Mouse (Mus musculus) cortical plate, adult 2 months (tissue): ENCODE results near the gene Clca3a2. TPM values are rescaled to one million over a fixed set of nuclear protein-coding genes. Genes with fewer than 3 reads are reported as not detected.
A peak's percentile ranks its signal among the peaks of the same experiment; 100 is the strongest.
"Not testable (repeated sequence)": the region's sequence is repeated elsewhere in the genome, so short reads cannot be mapped to it uniquely, and the experiment has no call there.

ENCODE experiments used
- H3K27ac ChIP-seq: fragments of 200-500 bp; 2 replicates; pipeline ENCODE4 v1.5.1; 2012; ENCODE audit warnings: low read length, control low read depth, inconsistent platforms; ENCODE audit not compliant: insufficient read depth
- H3K4me1 ChIP-seq: fragments of 200-500 bp; 2 replicates; pipeline ENCODE4 v1.6.1; 2011; ENCODE audit warnings: low read length; ENCODE audit not compliant: control insufficient read depth, insufficient read depth
- H3K4me3 ChIP-seq: fragments of 200-500 bp; 2 replicates; pipeline ENCODE4 v1.5.1; 2011; ENCODE audit warnings: mild to moderate bottlenecking, low read length, control low read depth; ENCODE audit not compliant: insufficient read depth
- CTCF ChIP-seq: fragments of 200-500 bp; IDR thresholded peaks from 2 replicates; pipeline ENCODE4 v1.5.1; 2011; ENCODE audit warnings: mild to moderate bottlenecking, control low read depth, low read length; ENCODE audit not compliant: insufficient read depth; ENCODE audit errors: extremely low read depth
- POLR2A ChIP-seq: fragments of 200-500 bp; IDR thresholded peaks from 2 replicates; pipeline ENCODE4 v1.6.1; 2011; ENCODE audit warnings: mild to moderate bottlenecking, low read length, control low read depth; ENCODE audit not compliant: insufficient read depth; ENCODE audit errors: extremely low read depth
- polyA plus RNA-seq: library from polyadenylated mRNA; depleted of rRNA; stranded (reverse); fragments of >200 nt; gene quantifications from 2 replicates; pipeline ENCODE4 v1.2.3, GENCODE M21; 2012; rRNA removed

The Clca3a2 gene
- polyA plus RNA-seq, 1 experiment = 0.15 TPM

DNA sequence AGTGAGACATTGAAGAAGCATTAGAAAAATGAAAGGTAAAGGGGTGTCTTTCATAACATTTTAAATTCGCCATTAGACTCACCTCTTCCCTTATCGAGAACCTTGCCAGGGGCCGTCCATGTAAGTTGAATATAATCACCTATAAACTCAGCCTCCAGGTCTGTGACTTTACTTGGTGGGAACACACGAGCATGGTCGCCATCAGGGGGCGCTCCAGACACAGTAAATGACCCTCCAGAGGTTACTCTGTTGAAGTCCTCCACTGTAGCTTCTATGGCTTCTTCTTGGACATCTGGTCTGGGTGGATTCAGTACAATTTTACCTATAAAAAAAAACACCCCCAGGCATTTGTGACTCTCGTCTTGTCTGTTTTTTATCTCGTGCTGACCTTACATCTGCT is 17.4 kb downstream of the Clca3a2 start:
- Histone ChIP-seq H3K4me1 (no peaks in the 10 kb centered on the region), H3K4me3 (no peak overlapping the region), H3K27ac (no peak overlapping the region)
- TF ChIP-seq CTCF (peak; percentile 33; the same call in 1 of the 2 replicates), POLR2A (no peak)

DNA sequence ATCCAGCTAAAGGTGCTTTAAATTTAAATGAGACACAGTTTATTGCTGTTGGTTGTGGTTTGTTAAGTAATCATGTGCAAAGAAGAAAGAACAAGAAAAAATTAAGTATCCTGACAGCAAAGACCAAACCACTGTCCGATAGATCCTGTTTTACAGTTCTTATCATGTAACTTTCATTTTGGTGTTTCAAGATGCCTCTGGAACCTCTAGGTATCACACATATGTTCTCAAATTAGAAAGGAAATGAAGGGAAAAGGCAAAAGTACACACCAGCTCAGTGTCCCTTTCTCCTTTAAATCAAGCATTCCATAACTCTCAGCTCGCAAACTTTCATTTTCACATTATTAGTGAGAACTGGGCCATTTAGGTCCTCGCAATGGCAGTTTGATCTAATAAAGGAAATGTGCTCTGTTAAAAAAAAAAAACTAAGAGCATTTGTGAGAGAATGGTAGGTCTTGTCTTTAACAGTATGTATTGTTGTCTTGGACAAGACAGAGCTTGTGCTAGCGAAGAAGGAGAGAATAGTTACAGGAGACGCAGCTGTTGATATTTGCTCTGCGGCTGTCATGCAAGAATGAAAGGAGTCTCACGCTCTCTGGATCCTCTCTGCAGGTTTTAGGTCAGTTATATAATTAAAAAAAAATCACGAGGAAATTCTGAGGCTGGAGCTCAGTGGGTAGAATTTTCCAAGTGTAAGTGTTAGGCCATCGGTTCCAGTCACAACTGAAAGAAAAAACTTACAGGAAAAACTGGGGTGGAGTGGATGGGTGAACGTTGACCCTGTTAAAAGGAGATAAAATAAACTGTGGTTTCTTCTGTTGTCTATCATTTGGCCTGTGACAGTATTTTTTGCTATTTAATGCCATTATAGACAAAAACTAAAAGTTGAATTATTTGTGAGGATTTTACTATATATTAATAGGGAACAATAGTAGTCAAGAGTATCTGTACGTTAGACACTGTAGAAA is 33.8 kb downstream of the Clca3a2 start:
- Histone ChIP-seq H3K27ac (no peak overlapping the region), H3K4me1 (no peaks in the 10 kb centered on the region), H3K4me3 (no peak overlapping the region)
- TF ChIP-seq POLR2A (no peak), CTCF (no peak)

DNA sequence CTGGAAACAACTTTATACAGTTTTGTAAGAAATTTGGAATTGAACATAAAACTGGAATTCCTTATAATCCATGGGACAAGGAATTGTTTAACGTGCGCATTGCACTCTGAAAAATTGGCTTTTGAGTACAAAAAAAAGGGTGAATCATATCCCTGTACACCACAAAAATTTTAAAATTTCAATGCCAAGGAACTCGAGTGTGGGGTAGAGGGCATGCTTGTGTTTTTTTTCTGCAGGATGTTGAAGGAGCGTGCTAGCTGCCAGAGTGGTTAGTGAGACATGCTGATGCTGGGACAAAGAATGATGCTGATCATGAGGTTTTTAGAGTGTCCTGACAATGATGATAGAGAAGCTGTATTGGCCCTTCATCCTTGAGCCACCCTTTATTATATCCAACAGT is 54.1 kb downstream of the Clca3a2 start:
- Histone ChIP-seq H3K27ac (no peak overlapping the region), H3K4me3 (no peak overlapping the region), H3K4me1 (no peaks in the 10 kb centered on the region)
- TF ChIP-seq POLR2A (no peak), CTCF (no peak)

DNA sequence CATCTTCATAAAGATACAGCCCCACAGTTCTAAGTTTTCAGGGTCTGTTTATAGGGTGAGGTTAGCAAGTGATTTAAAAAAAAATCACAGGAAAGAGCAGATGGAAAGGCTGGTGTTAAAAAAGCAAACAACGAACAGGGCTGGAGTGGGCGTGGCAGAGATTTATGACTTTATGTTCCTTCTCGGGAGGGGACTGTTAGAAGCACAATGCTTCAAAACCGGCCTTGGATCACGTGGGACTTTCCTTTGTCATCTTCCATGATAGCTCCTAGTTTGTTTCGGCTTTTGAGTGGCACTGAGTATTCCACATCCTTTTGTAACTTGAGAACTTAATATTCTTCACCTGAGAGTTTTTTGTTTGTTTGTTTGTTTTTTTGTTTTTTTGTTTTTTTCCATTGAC is 57.8 kb downstream of the Clca3a2 start:
- Histone ChIP-seq H3K4me1 (no peaks in the 10 kb centered on the region), H3K4me3 (no peak overlapping the region), H3K27ac (no peak overlapping the region)
- TF ChIP-seq POLR2A = no peak
- TF ChIP-seq CTCF = no peak

DNA sequence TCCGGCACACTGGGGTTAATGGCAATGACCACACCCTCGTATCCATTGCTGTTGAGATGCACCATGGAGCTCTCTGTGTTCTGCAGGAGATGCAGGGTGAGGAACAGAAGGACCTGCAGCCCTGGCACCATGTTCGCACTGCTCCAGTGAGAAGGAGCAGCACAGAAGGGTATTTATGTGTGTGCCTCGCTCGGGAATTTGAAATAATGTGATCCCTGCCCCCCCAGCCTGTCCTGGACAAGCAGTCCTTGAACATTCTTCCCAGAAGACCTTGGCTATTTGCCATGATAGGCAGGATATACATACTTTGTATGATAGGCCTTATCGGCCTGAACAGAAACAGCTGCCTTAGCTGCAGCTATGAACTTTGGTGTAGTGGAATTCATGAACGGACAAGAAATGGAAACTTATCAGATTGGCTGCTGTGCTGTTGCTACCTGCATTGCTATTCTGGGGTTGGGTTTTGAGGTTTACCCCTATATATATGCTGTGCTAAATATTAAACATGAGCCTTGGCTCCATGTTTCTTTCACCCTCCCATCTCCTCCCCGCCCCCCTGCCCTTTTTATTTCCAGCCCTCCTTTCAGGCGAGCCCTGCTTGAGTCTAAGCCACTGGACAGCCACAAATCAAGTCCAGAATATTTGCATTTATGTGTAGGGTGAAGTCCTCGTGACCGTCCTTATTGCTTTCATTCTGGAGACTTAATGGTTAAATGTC is 58.5 kb downstream of the Clca3a2 start, which contains the start of gene Clca3a1:
Clca3a1 (minus strand) TSS at position 386 of the 718 bp plus-strand sequence.
- H3K4me3 ChIP-seq = no peak within 1 kb of the TSS
- TF ChIP-seq POLR2A (no peak), CTCF (no peak)
- no peak within 1 kb of the TSS for H3K27ac ChIP-seq
- H3K4me1 ChIP-seq = no peaks in the 10 kb centered on the region

DNA sequence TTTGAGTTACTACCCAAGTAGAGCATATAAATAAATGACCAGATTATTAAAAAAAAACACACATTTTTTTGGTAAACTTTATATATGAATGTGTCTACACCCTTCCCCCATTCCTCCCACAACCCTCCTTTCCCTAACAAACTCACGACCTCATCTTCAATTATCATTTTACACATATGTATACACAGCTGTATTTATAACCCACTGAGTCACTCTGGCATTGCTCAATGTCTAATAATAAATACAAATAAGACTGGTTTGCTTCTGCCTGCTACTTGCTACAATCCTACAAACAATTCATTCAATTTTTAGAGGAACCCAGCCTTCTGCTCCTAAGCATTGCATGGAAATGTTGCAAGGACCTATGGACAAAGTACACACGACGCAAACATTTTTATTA is 59.6 kb downstream of the Clca3a2 start:
- no peak for TF ChIP-seq POLR2A
- no peaks in the 10 kb centered on the region for H3K4me1 ChIP-seq
- no peak overlapping the region for H3K27ac ChIP-seq
- H3K4me3 ChIP-seq = no peak overlapping the region

DNA sequence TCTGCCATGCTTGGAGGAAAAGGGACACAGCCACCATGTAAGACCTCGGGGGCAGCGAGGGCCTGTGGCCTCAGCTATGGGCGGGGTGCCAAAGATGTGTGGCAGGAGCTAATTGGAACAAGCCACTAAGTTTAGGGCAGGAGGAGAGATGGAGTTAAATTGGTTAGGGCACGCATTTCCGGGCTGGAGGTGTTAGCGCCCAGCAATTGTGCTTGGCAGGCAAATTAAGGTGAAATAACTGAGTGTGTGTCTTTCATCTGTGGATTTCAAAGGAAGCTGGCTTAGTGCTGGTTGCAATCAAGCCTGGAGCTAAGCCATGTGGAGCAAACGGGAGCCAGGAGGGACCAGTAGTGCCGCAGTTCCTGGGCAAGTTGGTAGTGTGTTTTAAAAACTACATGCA is 63.2 kb downstream of the Clca3a2 start:
- H3K27ac ChIP-seq, H3K4me1 ChIP-seq, H3K4me3 ChIP-seq: not testable (repeated sequence)

DNA sequence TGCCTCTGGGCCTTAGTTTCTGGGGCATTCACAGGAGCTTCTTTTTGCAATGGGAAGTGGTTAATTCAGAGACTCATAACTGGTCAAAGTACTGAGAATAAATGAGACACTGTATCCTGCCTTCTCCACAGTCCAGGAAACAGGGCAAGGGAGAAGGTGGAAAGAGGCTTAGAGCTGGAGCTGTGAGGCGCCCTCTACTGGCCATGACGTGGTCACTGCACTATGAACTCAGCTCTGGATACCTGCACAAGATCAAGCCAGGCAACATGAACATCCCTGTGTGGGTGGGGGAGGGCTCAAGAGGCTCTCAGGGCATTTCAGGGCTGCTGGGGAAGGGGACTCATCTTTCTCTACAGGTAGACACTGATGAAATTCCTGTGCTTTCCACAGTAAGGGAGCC is 66.2 kb downstream of the Clca3a2 start:
- Histone ChIP-seq H3K4me1 (no peaks in the 10 kb centered on the region), H3K27ac (no peak overlapping the region), H3K4me3 (no peak overlapping the region)
- peak; percentile 40 for TF ChIP-seq CTCF
- TF ChIP-seq POLR2A = no peak

DNA sequence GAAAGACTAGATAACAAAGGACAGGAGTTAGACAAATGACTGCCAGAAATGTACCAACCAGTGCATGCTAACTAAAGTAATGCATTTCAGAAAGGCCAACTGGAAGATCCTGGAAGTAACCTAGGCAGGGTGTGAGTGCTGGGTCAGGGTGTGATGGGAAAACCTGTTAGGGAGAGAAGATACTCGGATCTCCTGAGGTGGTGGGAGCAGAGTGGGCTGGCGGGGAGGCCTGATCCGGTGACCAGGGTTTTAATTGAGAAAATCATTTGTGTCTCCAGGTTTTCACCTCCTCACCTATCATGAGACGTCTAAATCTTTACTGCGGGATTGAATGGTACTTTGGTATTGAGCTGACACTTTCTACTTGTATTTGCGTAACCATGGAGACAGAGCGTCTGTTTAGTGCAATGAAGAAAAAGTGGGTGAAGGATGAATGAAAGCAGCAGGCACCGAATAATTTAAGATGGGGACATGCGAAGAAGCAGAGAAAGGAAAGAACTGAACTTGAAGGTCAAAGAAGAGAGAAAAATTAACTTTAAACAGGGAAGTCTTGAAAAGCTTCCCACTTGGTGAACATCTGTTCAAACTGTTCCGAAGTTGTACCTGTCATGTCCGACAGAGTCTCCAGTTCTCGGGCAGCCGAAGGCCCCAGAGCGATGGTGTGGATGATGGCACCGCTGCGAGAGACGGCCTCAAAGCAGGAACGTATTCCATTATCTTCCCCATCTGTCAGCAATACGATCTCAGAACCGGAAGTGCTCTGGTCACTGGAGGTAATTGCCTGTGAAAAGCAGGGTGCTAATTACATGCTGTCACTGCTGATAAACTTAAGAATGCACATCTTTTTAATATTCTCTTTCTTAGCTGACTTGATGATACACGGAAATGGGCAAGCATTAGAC is 70.0 kb downstream of the Clca3a2 start:
- not testable (repeated sequence) for H3K4me1 ChIP-seq, H3K4me3 ChIP-seq, H3K27ac ChIP-seq

DNA sequence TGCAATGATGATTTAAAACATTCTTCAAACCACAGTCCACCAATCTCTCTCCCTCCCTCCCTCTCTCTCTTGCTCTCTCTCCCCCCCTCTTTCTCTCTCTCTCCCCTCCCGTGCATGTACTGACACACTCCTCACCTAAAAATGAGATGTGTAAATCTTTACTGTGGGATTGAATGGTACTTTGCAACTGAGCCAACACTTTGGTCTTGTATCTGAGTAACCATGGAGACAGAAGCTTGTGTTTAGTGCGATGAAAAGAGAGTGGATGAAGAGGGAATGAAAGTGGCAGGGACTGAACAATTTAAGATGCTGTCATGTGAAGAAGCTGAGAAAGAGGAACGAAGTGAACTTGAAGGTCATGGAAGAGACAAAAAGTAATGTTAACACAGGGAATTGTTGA is 71.6 kb downstream of the Clca3a2 start:
- H3K4me3 ChIP-seq, H3K4me1 ChIP-seq: not testable (repeated sequence)

More for the DNA sequence above, 71.6 kb downstream of the Clca3a2 start:
- H3K27ac ChIP-seq = not testable (repeated sequence)

Other genes starting within 250 kb of the Clca3a2 start
- 26.4 and 27.5 TPM in 2 replicates for gene Hs2st1, start 249.3 kb downstream of the Clca3a2 start, polyA plus RNA-seq
- 265 and 279 TPM in 2 replicates for gene Selenof, start 249.2 kb downstream of the Clca3a2 start, polyA plus RNA-seq
- 25.8 and 27.3 TPM in 2 replicates for gene Sh3glb1, start 99.2 kb downstream of the Clca3a2 start, polyA plus RNA-seq
- gene Clca3a1, start 58.5 kb downstream of the Clca3a2 start, polyA plus RNA-seq = 0.33 and 0.40 TPM in 2 replicates
- not detected in 2 replicates for gene Clca3b, start 29.9 kb upstream of the Clca3a2 start, polyA plus RNA-seq
- gene Clca4b, start 113.0 kb upstream of the Clca3a2 start, polyA plus RNA-seq = not detected in 2 replicates
- gene Clca4a, start 155.6 kb upstream of the Clca3a2 start, polyA plus RNA-seq = not detected in 2 replicates
- not detected in 2 replicates for gene Clca1, start 213.3 kb upstream of the Clca3a2 start, polyA plus RNA-seq